Mouse (Mus musculus): Measurements from ENCODE around the gene Gm8978.
"Not testable (repeated sequence)": the region's sequence is repeated elsewhere in the genome, so short reads cannot be mapped to it uniquely, and the experiment has no call there.

Gm8978 gene

DNA sequence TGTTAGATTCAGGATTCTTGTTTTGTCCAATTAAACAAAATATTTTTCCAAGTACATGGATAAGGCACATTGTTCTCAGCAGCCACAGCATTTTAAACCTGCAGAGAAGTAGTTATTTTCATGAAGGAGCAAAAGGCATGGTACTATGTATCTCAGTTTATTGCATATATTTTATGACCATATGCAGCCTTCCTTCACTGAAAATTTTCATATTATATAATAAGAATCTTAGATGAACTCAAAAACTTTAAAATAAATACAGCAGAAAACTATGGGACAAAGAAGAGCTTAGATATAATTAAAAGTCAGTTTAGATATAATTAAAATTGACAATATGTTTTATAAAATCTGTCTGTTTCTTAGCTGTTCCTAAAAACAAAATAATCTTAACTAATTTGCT lies at the start of gene Gm8978:
TSS of gene Gm8978 (minus strand) at position 101 of the 400 bp plus-strand sequence.
- DNase-seq, result not testable (repeated sequence)

GRCm38 (mm10) chr19:33589626-33590302 lies 35.3 kb downstream of the Gm8978 start:
- DNase-seq, result peak; percentile 69 to 71

- not testable (repeated sequence) for DNase-seq
Observed at GRCm38 (mm10) chr19:33568551-33568950, 56.5 kb downstream of the Gm8978 start.
